Comparison of ENCODE assay signal across 10 mouse cellular contexts in genomic region chr1:177440411-177440810, GRCm38 (mm10). TPM values are rescaled to one million over a fixed set of nuclear protein-coding genes. Genes with fewer than 3 reads are reported as not detected.
DNase-seq lines count a peak whose midpoint lies in the region; ATAC-seq and TF ChIP-seq lines count a peak whose summit lies in the region.
"Had no signal": no experiment of that assay in that cellular context is flagged by ENCODE, and none has a peak within 500 bp of the region (broad histone marks: within the 10 kb centered on the region; RNA-seq: fewer than 3 reads in every experiment).

No protein-coding gene starts in this region.

- no peak for DNase-seq in heart, adult 8-10 months (ENCODE audit: low spot score)
- no peak for DNase-seq in neural tube, embryonic 11.5 days (ENCODE audit: low spot score)
- DNase-seq in limb, embryonic 11.5 days (ENCODE audit: low spot score), result no peak
- no peak for DNase-seq in stomach, postnatal 0 days (ENCODE audit: low spot score)
- DNase-seq in thymus, postnatal 14 days, result no peak
- DNase-seq: cerebellum, postnatal 36 days; right cerebral cortex, postnatal 14 days; thymus, postnatal 25 days had no signal

- H3K4me1 ChIP-seq in heart, embryonic 15.5 days (replicated peaks), result peaks cover 20% of the 10 kb centered on the region
- H3K4me1 ChIP-seq in neural tube, embryonic 11.5 days (ENCODE audit: control insufficient read depth, insufficient read depth, low read length), result peaks cover under 1% of the 10 kb centered on the region
- peaks cover 25% of the 10 kb centered on the region for H3K4me1 ChIP-seq in neural tube, embryonic 15.5 days
- peaks cover 7% of the 10 kb centered on the region; the same call in 1 of the 2 replicates for H3K4me1 ChIP-seq in limb, embryonic 11.5 days (ENCODE audit: control insufficient read depth, insufficient read depth, low read length)
- no peaks in the 10 kb centered on the region for H3K4me1 ChIP-seq in stomach, postnatal 0 days (replicated peaks; ENCODE audit: control insufficient read depth, insufficient read depth)

- no peaks in the 10 kb centered on the region for H3K9me3 ChIP-seq in heart, embryonic 15.5 days (replicated peaks)
- no peaks in the 10 kb centered on the region for H3K9me3 ChIP-seq in neural tube, embryonic 11.5 days (ENCODE audit: control insufficient read depth, low read length)
- no peaks in the 10 kb centered on the region for H3K9me3 ChIP-seq in neural tube, embryonic 15.5 days (replicated peaks)
- no peaks in the 10 kb centered on the region for H3K9me3 ChIP-seq in limb, embryonic 11.5 days (ENCODE audit: control insufficient read depth, low read length)
- no peaks in the 10 kb centered on the region for H3K9me3 ChIP-seq in stomach, postnatal 0 days (ENCODE audit: control insufficient read depth, low read length)

- no peak overlapping the region for H3K9ac ChIP-seq in heart, embryonic 15.5 days
- no peak overlapping the region for H3K9ac ChIP-seq in neural tube, embryonic 11.5 days (ENCODE audit: low read length)
- H3K9ac ChIP-seq in neural tube, embryonic 15.5 days (replicated peaks), result no peak overlapping the region
- H3K9ac ChIP-seq in limb, embryonic 11.5 days (ENCODE audit: low read length), result no peak overlapping the region
- no peak overlapping the region for H3K9ac ChIP-seq in stomach, postnatal 0 days (ENCODE audit: low read length)

- no peak for TF ChIP-seq CTCF in stomach, postnatal 0 days (IDR thresholded peaks at IDR 0.05; ENCODE audit: low read depth)

- no peak for ATAC-seq in heart, embryonic 15.5 days (replicated peaks; ENCODE audit: insufficient number of reproducible peaks, insufficient read depth, low FRiP score, low read depth)
- no peak for ATAC-seq in neural tube, embryonic 11.5 days (ENCODE audit: insufficient read depth, low FRiP score, low TSS enrichment)
- ATAC-seq in neural tube, embryonic 15.5 days (ENCODE audit: low FRiP score), result no peak
- no peak for ATAC-seq in limb, embryonic 11.5 days (ENCODE audit: insufficient number of reproducible peaks, low FRiP score, low TSS enrichment, low read depth)
- ATAC-seq in stomach, postnatal 0 days (ENCODE audit: low FRiP score, low TSS enrichment), result no peak

- H3K27me3 ChIP-seq in heart, embryonic 15.5 days, result no peaks in the 10 kb centered on the region
- no peaks in the 10 kb centered on the region for H3K27me3 ChIP-seq in neural tube, embryonic 11.5 days (ENCODE audit: control insufficient read depth, insufficient read depth, low read length)
- no peaks in the 10 kb centered on the region for H3K27me3 ChIP-seq in neural tube, embryonic 15.5 days (replicated peaks)
- H3K27me3 ChIP-seq in limb, embryonic 11.5 days (ENCODE audit: control insufficient read depth, insufficient read depth, low read length), result no peaks in the 10 kb centered on the region
- H3K27me3 ChIP-seq in stomach, postnatal 0 days (ENCODE audit: control insufficient read depth, insufficient read depth, low read length), result no peaks in the 10 kb centered on the region

- peak overlapping the region; percentile 77; the same call in 1 of the 2 replicates for H3K4me2 ChIP-seq in heart, embryonic 15.5 days
- H3K4me2 ChIP-seq in neural tube, embryonic 11.5 days (ENCODE audit: low read depth), result 0 out of 2 replicates have a peak overlapping the region, but pooled peaks have one; percentile 9
- H3K4me2 ChIP-seq in neural tube, embryonic 15.5 days, result no peak overlapping the region; the same call in 1 of the 2 replicates
- H3K4me2 ChIP-seq in limb, embryonic 11.5 days (ENCODE audit: low read depth, severe bottlenecking), result peak overlapping the region; percentile 66; the same call in 1 of the 2 replicates
- peak overlapping the region; percentile 79; the same call in 1 of the 2 replicates for H3K4me2 ChIP-seq in stomach, postnatal 0 days (replicated peaks; ENCODE audit: low read depth)

- no peak overlapping the region for H3K4me3 ChIP-seq in heart, embryonic 15.5 days
- no peak overlapping the region for H3K4me3 ChIP-seq in neural tube, embryonic 11.5 days (ENCODE audit: low read depth, low read length)
- no peak overlapping the region for H3K4me3 ChIP-seq in neural tube, embryonic 15.5 days (replicated peaks)
- H3K4me3 ChIP-seq in limb, embryonic 11.5 days (ENCODE audit: low read depth, low read length), result no peak overlapping the region
- H3K4me3 ChIP-seq in stomach, postnatal 0 days (ENCODE audit: low read depth, low read length), result no peak overlapping the region

- no peak overlapping the region for H3K27ac ChIP-seq in heart, embryonic 15.5 days
- peak overlapping the region; percentile 99; the same call in 1 of the 2 replicates for H3K27ac ChIP-seq in neural tube, embryonic 11.5 days (ENCODE audit: low read depth, low read length)
- H3K27ac ChIP-seq in neural tube, embryonic 15.5 days (replicated peaks), result no peak overlapping the region
- no peak overlapping the region for H3K27ac ChIP-seq in limb, embryonic 11.5 days (replicated peaks; ENCODE audit: low read depth, low read length)
- H3K27ac ChIP-seq in stomach, postnatal 0 days (replicated peaks), result no peak overlapping the region

- no peak for TF ChIP-seq EP300 in stomach, postnatal 0 days (optimal IDR thresholded peaks at IDR 0.05)

- 8% methylated on average over 1 of the region's 2 CpGs for WGBS in heart, embryonic 15.5 days
- 11% methylated on average over 1 of the region's 2 CpGs for WGBS in neural tube, embryonic 11.5 days
- WGBS in neural tube, embryonic 15.5 days, result 0% methylated on average over 1 of the region's 2 CpGs
- 9% methylated on average over 2 of the region's 2 CpGs for WGBS in limb, embryonic 11.5 days
- WGBS in stomach, postnatal 0 days, result 0% methylated on average over 2 of the region's 2 CpGs

- H3K36me3 ChIP-seq in heart, embryonic 15.5 days, result no peaks in the 10 kb centered on the region
- no peaks in the 10 kb centered on the region for H3K36me3 ChIP-seq in neural tube, embryonic 11.5 days (ENCODE audit: control insufficient read depth, insufficient read depth, low read length)
- no peaks in the 10 kb centered on the region for H3K36me3 ChIP-seq in neural tube, embryonic 15.5 days
- H3K36me3 ChIP-seq in limb, embryonic 11.5 days (ENCODE audit: control insufficient read depth, insufficient read depth, low read length), result no peaks in the 10 kb centered on the region
- no peaks in the 10 kb centered on the region for H3K36me3 ChIP-seq in stomach, postnatal 0 days (ENCODE audit: control insufficient read depth, insufficient read depth, low read length)

RNA-seq across cellular contexts. Expression of gene Zbtb18, which starts 1.7 kb away (rescaled TPM):
- 1.4 and 1.9 TPM in 2 replicates for polyA plus RNA-seq in heart, embryonic 15.5 days (2015; fragmentation: Nextera tagmentation; extraction: Ambion mirVana)
- total RNA-seq in heart, adult 8-10 months (2022), result 10 to 100 TPM; 53.3 to 57.6 (median 54.3) TPM
- polyA plus RNA-seq in neural tube, embryonic 11.5 days (2014; fragmentation: Nextera tagmentation; extraction: Ambion mirVana), result 8.5 and 11.6 TPM in 2 replicates
- 3.8 and 4.3 TPM in 2 replicates for polyA plus RNA-seq in neural tube, embryonic 15.5 days (2015; fragmentation: Nextera tagmentation; extraction: Ambion mirVana)
- 1.6 and 2.0 TPM in 2 replicates for polyA plus RNA-seq in limb, embryonic 11.5 days (2014; fragmentation: Nextera tagmentation; extraction: Ambion mirVana)
- 1.4 and 1.6 TPM in 2 replicates for polyA plus RNA-seq in stomach, postnatal 0 days (2015; fragmentation: Nextera tagmentation; extraction: Ambion mirVana)
